Comparison of ENCODE assay signal across 19 mouse cellular contexts in the genomic region with DNA sequence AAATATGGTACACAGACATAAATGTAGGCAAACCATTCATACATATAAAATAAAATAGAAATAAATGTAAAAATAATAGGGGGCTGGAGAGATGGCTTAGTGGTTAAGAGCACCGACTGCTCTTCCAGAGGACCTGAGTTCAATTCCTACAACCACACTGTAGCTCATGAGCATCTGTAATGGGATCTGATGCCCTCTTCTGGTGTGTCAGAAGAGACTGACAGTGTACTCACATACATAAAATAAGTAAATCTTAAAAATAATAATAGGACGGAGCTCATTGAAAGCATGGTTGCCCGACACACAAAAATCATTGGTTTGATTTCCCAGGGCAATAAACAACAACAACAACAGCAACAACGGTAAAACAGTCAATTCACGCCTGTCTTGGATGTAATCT. TPM values are rescaled to one million over a fixed set of nuclear protein-coding genes. Genes with fewer than 3 reads are reported as not detected.
A peak's percentile ranks its signal among the peaks of the same experiment; 100 is the strongest.
DNase-seq lines count a peak whose midpoint lies in the region; ATAC-seq and TF ChIP-seq lines count a peak whose summit lies in the region.
"Had no signal": no experiment of that assay in that cellular context is flagged by ENCODE, and none has a peak within 500 bp of the region (broad histone marks: within the 10 kb centered on the region; RNA-seq: fewer than 3 reads in every experiment).

No protein-coding gene starts in this region.

- no peak overlapping the region for H3K9ac ChIP-seq in kidney, embryonic 14.5 days (ENCODE audit: low read depth, low read length)
- H3K9ac ChIP-seq: embryonic facial prominence, embryonic 15.5 days; hindbrain, embryonic 15.5 days had no signal

- ATAC-seq in Patski: no peak
- no peak for ATAC-seq in kidney, embryonic 14.5 days (ENCODE audit: low FRiP score, low TSS enrichment)
- ATAC-seq: forebrain, embryonic 14.5 days had no signal

- TF ChIP-seq CTCF in gastrocnemius, adult 2 months (IDR thresholded peaks at IDR 0.05): peak; percentile 43
- TF ChIP-seq CTCF in layer of hippocampus, adult 2 months (conservative IDR thresholded peaks at IDR 0.05): peak; percentile 55
- peak; percentile 46 for TF ChIP-seq CTCF in Patski (IDR thresholded peaks at IDR 0.05)

- intact Hi-C loops in gastrocnemius, adult 2 months (cut with DNase I): no loop called here

- H3K4me1 ChIP-seq in kidney, embryonic 14.5 days (ENCODE audit: control insufficient read depth, insufficient read depth, low read length): no peaks in the 10 kb centered on the region
- H3K4me1 ChIP-seq: embryonic facial prominence, embryonic 15.5 days; forebrain, embryonic 10.5 days; hindbrain, embryonic 15.5 days had no signal

- H3K4me3 ChIP-seq in gastrocnemius, adult 2 months: no peak overlapping the region
- no peak overlapping the region for H3K4me3 ChIP-seq in layer of hippocampus, adult 2 months
- no peak overlapping the region for H3K4me3 ChIP-seq in kidney, embryonic 14.5 days (ENCODE audit: low read length)
- H3K4me3 ChIP-seq: embryonic facial prominence, embryonic 15.5 days; erythroblast, embryonic 14.5 days; forebrain, embryonic 10.5 days; hindbrain, embryonic 15.5 days had no signal

- in situ Hi-C loops in Patski (cut with MboI; ENCODE audit: low pct_unique_long_range_greater_than_20kb): loop anchor here (5.0 kb wide), 1 partner anchor 69 kb away; a partner anchor contains a TSS

- H3K9me3 ChIP-seq in kidney, embryonic 14.5 days (ENCODE audit: control insufficient read depth, low read length): no peaks in the 10 kb centered on the region
- H3K9me3 ChIP-seq: embryonic facial prominence, embryonic 15.5 days; forebrain, embryonic 10.5 days; hindbrain, embryonic 15.5 days had no signal

- no peak overlapping the region for H3K27ac ChIP-seq in gastrocnemius, adult 2 months
- no peak overlapping the region for H3K27ac ChIP-seq in layer of hippocampus, adult 2 months
- H3K27ac ChIP-seq in kidney, embryonic 14.5 days (ENCODE audit: low read depth, low read length): no peak overlapping the region
- H3K27ac ChIP-seq: embryonic facial prominence, embryonic 15.5 days; forebrain, embryonic 10.5 days; hindbrain, embryonic 15.5 days had no signal

- H3K27me3 ChIP-seq in Patski: no peaks in the 10 kb centered on the region
- H3K27me3 ChIP-seq in kidney, embryonic 14.5 days (ENCODE audit: control insufficient read depth, insufficient read depth, low read length): no peaks in the 10 kb centered on the region
- H3K27me3 ChIP-seq: embryonic facial prominence, embryonic 15.5 days; hindbrain, embryonic 15.5 days had no signal

- POLR2A ChIA-PET in Patski (lab: Charles Lee): no interaction called here

- H3K36me3 ChIP-seq in kidney, embryonic 14.5 days (ENCODE audit: control insufficient read depth, insufficient read depth, low read length): peaks cover 76% of the 10 kb centered on the region

- CTCF ChIA-PET in Patski (lab: Charles Lee): interaction anchor here (0.9 to 3.3 kb wide), 8 partner anchors 8 to 163 kb away, joined by 3 to 13 read pairs (median 6); no protein-coding TSS in a partner anchor

- no peak overlapping the region for H3K4me2 ChIP-seq in kidney, embryonic 14.5 days (replicated peaks; ENCODE audit: low read depth, low read length)
- H3K4me2 ChIP-seq: embryonic facial prominence, embryonic 15.5 days; hindbrain, embryonic 15.5 days had no signal

- 91% methylated on average over 5 of the region's 5 CpGs for WGBS in kidney, embryonic 14.5 days

- DNase-seq in gastrocnemius, adult 2 months: no peak
- no peak for DNase-seq in gastrocnemius, adult 8-10 months (ENCODE audit: low spot score in 2 of 2)
- DNase-seq in layer of hippocampus, adult 2 months (ENCODE audit: low spot score in 2 of 2): no peak
- DNase-seq in layer of hippocampus, adult 11-12 months (ENCODE audit: low spot score): no peak
- DNase-seq in 3T3-L1 (ENCODE audit: low read depth, low spot score) (peak; percentile 11), Patski (ENCODE audit: low read depth, low spot score) (no peak)
- DNase-seq: adrenal gland, postnatal 10 days; cerebellum, adult 11 months; cerebellum, adult 8-10 months; cerebellum, postnatal 14 days; embryo, embryonic 11 days; gastrocnemius, postnatal 25 days; heart, postnatal 36 days had no signal

RNA-seq across cellular contexts. Expression of a gene that starts 17.1 kb away (rescaled TPM):
- 10 to 100 TPM; 21.0 to 21.6 TPM for total RNA-seq in gastrocnemius, adult 2 months (2021)
- total RNA-seq in gastrocnemius, adult 8-10 months (2022): 10 to 100 TPM; 21.7 to 28.9 (median 24.1) TPM
- total RNA-seq in layer of hippocampus, adult 2 months (2021): 10 to 100 TPM; 59.4 to 64.5 TPM
- 101 TPM for polyA plus RNA-seq in Patski (2021)
- polyA plus RNA-seq in kidney, embryonic 14.5 days (2014; fragmentation: Nextera tagmentation; extraction: Ambion mirVana): 92.2 and 95.6 TPM in 2 replicates

RNA-seq across cellular contexts. Expression of a gene that starts 21.9 kb away (rescaled TPM):
- total RNA-seq in gastrocnemius, adult 2 months (2021): 10 to 100 TPM; 25.5 to 45.6 TPM
- 10 to 100 TPM; 24.3 to 36.4 (median 29.5) TPM for total RNA-seq in gastrocnemius, adult 8-10 months (2022)
- total RNA-seq in layer of hippocampus, adult 2 months (2021): 10 to 100 TPM; 18.9 to 24.0 TPM
- 60.5 TPM for polyA plus RNA-seq in Patski (2021)
- 14.2 and 17.6 TPM in 2 replicates for polyA plus RNA-seq in kidney, embryonic 14.5 days (2014; fragmentation: Nextera tagmentation; extraction: Ambion mirVana)
